Mouse (Mus musculus): ENCODE measurements around the gene Zic5.

Zic5 gene

DNA sequence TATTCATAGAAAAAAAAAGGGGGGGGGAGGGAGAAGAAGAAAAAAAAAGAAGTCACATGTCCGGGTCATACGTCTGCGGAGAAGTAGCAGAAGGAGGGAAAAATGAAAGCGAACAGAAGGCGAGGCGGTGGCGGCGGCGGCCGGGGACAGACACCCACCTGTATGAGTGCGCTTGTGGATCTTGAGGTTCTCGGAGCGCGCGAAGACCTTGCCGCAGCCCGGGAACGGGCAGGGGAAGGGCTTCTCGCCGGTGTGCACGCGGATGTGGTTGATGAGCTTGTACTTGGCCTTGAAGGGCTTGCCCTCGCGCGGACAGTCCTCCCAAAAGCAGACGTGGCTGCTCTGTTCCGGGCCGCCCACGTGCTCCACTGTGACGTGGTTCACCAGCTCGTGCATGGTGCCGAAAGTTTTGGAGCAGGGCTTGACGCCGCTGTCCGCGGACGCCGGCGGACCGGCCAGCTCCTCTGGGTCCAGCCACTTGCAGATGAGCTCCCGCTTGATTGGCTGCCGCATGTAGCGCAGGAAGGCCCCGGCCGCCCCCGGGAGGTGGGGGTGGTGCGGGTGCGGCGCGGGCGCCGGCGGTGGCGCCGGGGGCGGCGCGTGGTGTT lies 1.6 kb downstream of the Zic5 start:
- peak; percentile 79 to 81 for DNase-seq

DNA sequence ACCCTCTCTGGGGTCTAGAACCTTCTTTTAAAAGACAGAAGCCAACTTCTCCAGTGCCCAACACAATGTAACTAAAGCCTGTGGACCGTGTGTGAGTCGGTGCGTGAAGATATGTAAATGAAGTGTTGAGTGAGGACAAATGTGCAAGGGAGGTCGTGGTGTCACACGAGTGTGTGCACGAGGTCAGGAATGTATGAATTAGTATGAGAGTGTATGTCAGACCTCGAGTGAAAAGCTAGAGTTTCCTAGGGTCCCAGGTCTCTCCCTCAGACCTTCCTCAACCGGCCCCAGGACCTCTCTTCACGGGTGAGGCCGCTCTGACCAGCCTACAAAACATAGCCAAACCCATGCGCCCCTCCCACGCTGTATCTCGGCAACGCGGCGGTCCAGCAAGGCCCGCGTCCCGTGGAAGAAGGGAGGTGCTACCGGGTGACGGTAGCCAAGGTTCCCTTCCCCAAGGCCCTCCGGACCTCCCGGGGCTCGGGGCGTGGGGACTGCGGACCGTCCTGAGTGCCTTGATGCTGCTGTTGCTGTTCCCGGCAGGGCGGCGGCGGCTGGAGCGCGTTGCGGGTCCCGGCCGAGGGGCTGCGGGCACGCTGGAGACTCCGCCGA lies 2.3 kb downstream of the Zic5 start:
- peak; percentile 75 to 77 for DNase-seq

DNA sequence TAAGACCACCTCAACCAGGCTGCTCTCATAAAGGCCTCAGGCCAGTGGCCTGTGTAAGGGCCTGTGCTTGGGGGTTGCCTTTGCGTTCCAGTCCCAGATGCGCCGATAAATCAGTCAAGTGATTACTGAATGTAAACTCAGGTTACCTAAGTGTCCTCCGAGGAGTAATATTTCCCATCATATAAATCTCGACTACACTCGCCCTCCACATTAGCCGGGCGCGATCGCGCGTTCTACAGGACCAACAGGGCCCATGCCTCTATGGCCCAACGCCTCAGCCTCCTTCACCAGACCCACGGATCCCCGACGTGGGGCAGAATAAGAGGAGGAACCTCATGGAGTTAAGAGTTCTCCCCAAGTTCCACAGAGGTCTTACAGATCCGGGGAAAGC lies 2.8 kb downstream of the Zic5 start:
- peak; percentile 59 to 67 for DNase-seq

DNA sequence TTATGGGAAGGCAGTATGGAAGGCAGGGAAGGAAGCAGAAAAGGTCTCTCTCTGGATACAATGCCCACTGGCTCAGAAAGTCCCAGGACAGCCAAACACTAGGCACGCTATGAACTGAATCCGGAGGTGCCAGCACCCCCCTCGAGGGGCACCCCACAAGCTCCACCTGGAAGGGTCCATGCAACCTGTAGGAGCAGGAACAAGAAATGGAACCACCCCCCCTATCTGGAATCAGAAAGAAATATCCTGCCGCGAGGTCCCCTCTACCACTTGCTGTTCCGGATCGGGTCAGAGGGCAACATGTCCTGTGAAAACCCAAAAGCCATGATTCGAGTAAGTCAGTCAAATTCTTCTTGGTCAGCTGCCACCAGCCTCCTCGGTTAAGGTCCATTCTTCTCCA lies 3.5 kb downstream of the Zic5 start:
- DNase-seq, result peak; percentile 55 to 66

DNA sequence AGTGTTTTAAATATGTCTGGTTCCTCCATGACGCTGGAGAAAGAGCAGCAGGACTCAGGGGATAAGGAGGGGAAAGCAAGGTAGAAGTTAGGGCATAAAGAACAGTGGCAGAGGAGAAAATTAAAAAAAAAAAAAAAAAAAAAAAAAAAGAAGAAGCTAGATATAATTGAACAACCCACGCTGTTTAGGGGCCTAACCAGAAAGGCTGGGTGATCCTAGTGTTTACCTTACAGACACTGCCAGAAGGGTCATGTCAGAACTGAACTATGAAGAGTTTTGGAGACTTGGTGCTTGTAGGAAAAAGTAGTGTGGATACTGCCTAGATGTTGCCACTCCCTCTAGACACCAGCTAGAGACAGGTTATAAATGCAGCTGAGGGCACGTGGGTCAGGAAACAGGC lies 4.0 kb downstream of the Zic5 start:
- DNase-seq, result no peak

DNA sequence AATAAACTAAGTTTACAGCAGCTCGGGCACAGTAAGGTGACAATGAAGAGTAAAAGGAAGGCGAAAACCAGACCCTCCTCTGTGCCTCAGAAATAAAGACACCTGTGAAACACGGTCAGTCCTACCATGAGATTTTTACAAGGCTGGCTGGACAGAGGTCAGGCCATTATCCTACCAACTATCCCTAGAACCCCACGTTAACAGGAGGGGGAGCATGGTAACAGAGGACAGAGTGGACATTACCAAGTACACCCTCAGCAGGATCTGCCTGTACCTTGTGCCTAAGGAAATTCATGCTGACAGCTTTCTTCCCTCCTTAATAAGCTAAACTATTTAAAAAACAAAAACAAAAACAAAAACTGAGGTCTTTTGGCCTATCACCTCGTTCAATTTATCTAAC lies 5.3 kb downstream of the Zic5 start:
- peak; percentile 27 to 48 for DNase-seq

DNA sequence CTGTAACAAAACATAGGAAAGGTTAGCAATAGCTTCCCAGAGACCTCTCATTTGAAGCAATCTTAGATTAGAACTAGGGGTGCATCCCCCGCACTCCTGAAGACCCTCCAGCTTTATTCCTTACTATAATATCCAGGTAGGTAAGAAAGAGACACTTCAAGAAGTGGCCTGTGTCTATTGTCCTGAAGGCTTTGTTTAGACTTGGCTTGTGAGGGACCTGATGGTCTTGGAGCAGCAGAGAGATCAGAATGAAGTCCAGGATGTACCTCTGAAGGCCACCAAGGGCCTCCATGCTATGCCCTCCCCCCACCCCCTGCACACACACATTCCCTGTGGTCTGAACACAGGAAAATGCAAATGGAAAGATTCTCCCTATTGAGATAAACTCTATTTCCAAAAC lies 5.7 kb downstream of the Zic5 start:
- peak; percentile 42 to 52 for DNase-seq

DNA sequence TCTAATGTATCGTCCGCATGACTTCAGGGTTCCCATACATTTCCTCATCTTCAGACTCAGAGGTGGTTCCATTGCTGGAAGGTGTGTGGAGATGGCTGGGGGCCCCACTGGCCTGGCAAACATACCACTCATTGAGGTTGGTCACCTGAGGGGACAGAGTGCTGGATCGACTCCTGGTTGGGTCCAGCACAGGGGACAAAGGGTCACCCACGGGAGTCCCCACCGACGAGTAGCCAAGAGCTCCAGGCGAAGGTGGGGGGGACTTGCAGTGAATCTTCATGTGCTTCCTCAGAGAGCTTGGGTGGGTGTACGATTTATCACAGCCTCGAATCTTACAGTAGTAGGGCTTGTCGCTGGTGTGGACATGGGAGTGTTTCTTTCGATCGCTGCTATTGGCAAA lies 6.1 kb downstream of the Zic5 start:
- DNase-seq, result peak; percentile 31 to 68

DNA sequence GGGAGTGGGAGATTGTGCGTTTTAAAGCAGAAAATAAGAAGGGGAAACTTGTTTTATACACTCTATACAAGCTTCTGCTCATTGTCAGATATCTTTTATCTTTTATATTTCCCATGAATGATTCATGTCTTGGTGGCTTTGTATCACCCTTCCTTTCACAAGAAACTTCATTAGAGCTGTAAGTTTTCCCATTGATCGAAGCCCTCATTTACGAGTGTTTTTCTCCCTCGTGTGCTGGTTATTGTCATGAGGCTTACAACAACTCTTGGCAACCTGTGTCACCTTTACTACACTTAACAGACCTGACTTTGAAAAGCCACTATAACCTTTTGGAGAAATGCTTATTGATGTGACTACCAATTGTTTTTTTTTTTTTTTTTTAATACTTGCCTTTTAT lies 9.9 kb downstream of the Zic5 start:
- no peak for DNase-seq

DNA sequence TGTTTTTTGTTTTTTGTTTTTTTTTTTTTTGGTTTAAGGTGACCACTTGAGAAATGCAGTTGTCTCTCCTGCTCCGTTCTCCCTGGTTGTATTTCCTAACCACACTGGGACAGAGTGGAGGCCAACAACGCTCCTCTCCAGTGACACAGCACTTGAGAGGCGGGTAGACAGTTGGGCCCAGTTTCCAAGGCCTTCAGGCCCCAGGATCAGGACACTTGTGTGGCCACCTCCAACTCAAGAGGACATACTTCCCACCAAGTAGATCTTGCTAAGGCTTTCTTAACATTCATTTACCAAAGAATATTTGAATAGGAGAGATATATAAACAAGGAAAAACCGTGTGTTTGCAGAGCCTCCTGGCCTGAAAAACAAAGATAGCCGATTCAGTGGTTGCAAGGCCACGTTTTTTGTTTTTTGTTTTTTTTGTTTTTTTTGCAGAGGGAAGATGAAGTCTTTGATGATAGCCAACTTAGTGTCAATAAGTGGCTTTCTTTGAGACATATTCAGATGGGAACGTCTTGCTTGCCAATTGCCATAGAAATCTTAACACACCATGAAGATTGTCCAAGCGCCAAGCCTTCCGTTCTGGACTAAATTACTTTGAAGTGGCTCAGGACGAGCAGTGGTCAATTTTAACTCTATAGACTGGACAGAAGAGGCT lies 10.4 kb downstream of the Zic5 start:
- DNase-seq, result peak; percentile 41 to 46

DNA sequence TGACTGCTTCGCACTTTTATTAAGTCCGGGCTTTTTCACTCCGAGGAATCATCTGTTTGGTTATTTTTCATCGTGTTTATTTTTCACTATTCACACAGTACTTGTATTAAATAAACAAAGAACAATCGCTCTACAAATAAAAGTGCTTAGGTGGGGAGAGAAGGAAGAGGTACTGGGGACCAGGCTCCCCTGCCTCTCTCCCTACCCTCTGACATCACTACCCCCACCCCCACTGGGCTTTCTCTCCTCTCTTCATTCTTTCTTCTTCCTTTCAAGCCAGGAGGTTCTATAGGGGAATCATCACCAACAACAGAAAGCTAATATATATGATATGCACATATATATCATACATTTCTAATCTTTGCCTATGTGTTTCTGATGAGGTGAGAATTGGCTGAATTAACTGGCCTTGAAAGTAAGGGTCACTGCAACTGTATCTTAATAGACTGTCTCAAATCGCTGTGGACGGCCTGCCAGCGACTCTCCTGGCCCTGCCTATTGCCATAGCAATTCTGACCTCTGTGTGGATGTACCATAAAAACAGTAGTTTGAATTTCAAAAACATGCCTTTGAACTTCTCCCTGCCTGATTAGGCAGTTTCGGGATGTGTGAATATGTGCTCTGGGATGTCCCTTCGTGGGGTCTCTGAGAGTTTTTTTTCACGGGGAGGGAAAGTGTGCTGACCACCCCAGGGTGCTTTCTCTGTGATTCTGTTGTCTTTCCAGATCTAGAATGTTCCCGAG lies 11.3 kb downstream of the Zic5 start:
- peak; percentile 46 to 53 for DNase-seq

DNA sequence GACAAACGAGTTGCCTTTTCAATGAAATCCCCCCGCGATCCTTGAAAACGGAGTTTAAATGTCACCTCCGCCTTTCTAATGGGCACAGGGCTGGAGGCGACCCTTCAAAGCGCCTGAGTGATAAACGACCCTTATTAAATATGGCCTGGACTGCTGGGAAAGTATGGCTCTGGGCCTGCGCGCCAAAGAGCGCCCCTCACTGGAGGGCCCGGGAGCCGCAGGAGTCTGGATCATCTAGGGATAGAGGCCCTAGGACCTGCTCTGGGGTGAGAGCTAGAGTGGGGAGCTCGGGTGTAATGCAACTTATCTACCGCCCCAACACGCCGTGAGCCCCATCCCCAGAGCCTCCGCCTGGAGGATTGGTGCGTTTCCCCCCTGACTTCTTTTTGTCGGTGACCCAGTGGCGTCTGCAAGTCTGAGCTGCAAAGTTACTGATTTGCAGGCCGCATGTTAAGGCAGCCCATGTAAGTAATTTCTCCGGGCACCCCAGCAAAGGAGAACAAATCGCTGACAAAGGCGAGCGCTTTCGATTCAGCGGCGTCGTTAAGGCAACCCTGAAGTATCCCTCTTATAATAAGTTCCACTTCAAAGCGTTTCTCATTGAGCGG lies 12.0 kb downstream of the Zic5 start:
- peak; percentile 80 to 85 for DNase-seq

DNA sequence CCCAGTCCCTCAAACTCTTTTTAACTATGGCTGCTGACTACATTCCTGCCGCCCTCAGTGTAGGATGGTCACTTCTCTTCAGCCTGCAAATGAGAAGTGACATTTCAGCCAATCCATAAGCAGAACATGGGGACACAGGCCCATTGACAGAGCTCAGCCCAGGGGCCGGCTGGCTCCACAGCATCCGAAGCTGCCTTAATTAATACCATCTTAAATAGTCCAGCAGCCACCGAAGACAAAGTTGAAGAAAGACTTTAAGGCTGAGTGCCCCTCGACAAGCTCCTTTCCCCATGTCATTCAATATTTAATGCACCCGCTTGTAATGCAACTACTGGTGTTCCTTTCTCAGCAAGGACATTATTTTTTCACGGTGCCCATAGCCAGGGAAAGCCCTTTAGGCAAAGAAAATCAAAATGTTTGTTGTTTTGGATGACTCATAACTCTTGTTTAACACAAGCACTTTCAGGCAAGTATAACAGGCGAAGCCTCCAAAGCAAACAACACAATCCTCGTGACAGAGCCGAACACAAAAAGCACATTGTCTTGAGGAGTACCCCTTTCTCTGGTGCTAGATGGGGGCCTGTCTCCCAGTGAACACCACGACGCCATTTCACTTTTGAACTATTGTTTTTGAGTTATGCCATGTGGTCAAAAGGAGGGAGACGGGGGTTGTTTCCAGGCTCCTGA lies 12.6 kb downstream of the Zic5 start:
- DNase-seq, result peak; percentile 37 to 42

DNA sequence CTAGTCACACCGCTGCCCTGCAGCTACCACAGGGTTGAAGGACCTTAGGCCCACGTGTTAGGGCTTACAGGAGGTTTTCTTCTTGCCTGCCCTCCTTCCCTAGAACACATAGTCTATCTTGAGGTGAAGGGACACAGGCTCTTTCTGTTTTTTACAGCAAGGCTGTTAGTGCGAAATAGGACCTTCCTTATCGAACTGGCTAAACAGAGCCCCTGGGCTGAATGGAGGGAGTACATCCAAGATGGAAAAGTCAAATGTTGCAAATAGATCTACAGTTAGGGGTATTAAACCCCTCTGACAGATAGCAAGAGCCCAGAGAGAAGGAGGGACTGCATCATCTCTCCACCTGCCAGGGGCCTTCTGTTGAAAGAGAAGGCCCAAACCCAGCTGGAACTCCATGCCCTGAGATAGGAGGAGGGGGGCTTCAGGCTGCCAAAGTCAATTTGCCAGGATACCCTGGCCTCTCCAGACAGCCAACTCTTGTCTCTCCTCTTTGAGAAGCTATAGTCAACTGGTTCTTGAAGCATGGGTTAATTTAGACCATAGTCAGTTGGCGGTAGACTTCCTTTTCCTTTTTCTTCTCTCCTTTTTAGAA lies 13.8 kb downstream of the Zic5 start:
- DNase-seq, result no peak

DNA sequence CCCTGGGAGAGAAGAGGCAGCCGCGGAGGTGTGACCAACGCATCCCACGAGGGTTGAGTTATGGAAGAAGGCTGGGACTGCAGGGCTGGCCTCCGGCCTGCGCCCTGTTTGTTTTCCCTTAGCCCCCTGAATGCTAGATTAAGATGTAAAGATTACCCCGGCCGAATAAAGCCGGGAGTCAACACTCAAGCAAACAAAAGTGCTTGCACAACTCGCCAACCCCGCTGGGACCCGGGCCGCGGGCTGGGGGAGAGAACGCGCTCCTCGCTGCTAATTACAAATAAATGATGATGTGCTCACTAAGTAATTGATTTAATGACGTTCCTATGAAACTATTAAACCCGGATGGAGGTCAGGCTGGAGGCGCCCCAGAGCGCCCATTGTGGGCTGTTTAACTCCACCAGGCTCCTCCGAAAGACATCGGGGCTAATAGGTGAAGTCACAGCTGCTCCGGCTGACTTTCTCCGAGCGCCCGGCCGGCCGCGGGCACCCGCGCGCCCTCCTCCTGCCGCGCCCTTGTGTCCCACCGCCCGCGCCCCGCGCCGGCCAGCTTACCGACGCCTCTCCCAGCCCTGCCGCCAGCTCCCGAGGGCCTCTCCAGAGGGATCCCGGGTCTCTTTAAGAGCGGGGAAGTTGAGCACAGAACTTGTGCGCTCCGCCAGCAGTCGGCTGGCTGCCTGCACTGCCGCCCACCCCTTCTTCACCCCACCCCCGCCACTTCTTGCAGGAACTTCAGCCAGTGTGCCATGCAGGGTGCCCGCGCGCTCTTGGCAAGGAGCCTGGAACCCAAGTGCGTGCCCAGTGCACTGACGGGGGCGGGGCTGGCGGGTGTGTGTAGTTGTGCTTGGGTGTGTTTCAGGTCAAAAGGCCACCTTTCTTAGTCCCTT lies 14.7 kb downstream of the Zic5 start, which contains the start of gene Gm5089:
Gm5089 (minus strand) TSS at position 620 of the 887 bp plus-strand sequence.
- DNase-seq, result peak; percentile 78 to 83

DNA sequence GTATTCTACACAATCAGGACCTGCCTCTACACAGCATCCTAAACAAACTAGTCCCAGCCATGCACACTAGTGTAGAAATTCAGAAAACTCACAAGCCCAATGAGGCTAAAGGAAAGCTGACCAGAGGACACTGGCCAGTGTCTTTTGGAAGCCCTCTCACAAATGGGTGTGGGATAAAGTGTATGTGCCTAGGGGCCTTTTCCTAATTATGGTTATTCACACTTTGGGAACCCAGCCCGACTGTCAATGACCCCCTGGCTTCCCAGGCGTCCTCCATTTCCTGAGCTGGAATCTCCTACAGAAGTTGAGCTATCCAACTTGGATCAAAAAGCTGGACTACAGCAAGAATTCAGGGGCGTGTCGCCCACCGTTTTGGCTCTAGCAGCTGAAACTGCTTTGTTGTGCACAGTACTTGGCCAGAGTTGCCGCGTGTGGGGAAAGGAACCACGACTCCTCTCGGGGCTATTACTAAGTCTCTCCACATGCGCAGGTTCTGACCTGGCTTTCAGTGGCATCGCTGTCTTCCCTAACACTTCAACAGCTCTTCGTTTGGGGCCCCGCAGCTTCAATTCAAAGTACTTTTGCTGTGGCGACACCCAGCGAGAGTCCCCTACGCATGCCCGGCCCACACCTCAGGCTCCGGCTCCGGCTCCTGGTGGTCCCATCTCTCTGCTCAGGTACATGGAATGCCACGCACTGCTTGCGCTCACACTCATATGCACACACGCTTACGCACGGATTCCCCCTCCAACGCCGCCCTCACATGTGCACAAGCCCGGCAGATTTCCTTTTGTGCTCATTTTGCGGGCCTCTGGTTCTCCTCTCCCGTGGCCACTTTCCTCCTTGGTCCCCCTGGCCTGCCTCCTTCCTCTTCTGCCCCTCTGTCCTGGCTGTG lies 15.6 kb downstream of the Zic5 start:
- peak; percentile 56 to 63 for DNase-seq

DNA sequence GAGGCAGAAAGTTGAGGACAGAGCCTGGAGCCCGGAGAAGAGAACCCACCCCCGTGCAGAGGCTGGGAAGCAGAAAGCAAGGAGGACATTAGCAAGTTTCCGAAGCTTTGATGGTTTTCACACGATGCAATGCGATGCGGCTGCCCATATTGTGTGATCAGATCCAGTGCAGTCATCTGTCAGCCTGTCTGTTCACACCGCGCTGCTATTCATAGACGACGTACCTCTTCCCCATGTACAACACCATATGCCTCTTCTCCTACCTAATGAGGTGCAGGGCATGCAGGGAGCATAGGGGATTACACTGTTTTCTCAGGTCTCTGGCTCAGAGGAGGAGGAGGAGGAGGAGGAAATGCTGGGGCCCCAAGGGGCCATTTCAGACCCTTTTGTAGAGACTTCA lies 28.6 kb downstream of the Zic5 start:
- no peak for DNase-seq

DNA sequence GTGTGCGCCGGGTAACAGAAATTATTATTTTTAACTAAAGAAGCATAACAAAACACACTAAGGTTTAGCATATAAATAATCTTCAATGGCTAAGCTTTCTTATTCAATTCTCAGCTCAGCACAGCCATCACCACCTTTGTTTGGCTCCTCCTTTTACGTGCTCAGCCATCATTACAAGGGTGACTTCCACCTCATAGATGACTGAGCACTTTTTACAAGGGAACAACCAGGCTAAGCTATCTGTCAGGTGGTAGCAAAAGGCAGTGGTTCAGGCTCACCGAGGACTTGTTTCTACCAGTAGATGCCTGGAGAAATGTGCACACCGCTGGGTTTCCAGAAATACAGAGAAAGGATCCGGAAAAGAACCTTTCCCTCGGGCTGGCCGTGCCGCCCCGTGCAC lies 31.4 kb downstream of the Zic5 start:
- DNase-seq, result no peak

DNA sequence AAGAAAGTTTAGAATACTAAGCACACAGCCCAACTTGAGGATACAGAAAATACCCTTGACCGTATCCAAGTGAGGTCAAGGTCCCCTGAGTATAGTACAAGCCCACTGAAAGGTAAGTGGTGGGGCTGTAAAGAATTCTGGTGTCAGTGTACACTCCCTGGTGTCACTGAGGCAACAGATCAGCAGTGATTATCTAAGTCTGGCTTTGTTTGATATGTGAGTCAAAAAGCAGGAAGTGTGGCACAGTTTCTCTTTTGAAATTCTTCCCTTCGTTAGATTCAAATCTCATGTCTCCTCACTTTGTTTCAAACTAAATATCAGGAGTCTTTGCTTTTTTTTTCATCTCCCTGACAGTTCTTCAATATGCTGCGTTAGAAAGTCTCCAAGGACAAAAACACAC lies 32.9 kb downstream of the Zic5 start:
- DNase-seq, result no peak

DNA sequence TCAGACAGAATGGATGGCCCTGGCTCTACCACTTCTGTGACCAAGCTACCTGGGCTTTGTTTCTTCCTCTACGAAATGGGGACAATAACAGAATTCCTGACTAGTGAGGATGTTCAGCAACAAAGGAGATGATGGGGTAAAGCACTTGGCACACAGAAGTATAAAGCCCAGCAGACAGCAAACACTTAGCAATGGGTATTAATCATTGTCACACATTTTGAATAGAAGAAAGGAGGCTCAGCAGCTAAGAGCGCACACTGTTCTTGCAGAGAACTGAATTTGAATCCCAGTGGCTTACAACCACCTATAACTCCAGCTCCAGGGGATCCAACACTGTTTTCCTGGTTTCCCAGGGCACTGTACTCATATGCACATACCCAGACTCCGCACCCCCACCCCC lies 37.8 kb downstream of the Zic5 start:
- DNase-seq, result no peak
